Mouse (Mus musculus) layer of hippocampus, adult 8-10 months (tissue): ENCODE data around the gene Plxnc1. TPM values are rescaled to one million over a fixed set of nuclear protein-coding genes. Genes with fewer than 3 reads are reported as not detected.

Experiments
- DNase-seq, 2 experiments: peaks; one replicate each; pipeline ENCODE4 v3.0.0; 2022; ENCODE audit warnings: low spot score in 2 of 2
- total RNA-seq, 4 experiments: library from RNA; stranded (reverse); gene quantifications; 2 replicates each; pipeline ENCODE4 v1.2.4; 2022

Plxnc1 gene
- total RNA-seq, 4 experiments from 2014 or later, result 30.9 to 40.3 (median 35.4) TPM

DNA sequence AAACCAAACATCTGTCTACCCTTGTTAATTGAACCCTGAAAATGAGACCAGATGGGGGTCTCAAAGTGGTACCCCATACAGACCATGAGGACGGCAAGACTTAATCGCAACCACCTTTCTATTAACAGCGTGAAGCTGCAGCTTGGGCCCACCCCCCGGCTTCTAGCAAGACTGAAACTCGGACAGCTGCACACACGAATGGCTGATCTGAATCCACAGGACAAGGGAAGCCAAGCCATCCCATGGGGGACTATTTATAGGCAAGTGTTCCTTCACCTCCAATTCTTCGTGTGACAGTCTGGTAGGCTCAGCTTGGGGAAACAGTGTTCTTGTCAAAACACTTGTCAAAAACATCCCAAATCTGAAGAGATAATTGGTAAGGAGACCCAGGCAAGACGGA lies 24.1 kb downstream of the Plxnc1 start:
- DNase-seq, result no peak

DNA sequence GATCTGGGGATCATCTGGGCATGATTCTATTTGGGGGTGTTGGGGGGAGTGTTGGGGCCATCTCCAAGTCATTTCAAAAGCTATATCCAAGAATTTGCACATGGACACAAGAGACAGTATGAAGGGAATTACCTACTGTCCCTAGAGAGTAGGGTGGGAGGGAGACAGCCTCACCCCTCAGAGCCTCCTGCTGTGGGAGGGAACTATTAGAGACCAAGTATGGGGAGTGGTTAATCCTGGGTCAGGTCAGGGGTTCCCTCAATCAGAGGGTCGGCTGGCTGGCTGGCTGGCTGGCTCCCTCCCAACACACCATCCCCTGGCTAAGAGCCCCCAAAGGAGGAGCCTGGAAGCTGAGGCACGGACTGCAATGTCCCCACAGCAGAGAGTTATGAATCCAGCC lies 24.7 kb downstream of the Plxnc1 start:
- no peak for DNase-seq

DNA sequence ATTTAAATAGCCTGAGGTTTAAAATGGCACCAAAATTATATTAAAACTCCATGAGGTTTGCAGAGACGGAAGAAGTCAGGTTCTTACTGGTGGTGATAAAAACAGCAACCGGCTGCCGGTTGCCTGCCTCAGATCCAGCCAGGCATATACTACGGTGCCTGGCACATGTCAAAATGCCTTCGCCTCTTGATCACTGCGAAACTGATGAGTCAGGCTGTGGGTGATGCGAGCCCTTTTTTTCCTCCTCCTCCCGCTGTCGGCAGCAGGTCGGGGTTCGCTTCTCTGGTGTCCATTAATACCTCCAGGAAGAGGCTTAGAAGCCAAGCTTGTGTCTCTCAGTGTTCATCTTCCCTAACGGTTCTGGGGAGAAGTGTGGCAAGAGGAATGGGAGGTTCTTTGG lies 25.1 kb downstream of the Plxnc1 start:
- peak; percentile 51 to 61 for DNase-seq

DNA sequence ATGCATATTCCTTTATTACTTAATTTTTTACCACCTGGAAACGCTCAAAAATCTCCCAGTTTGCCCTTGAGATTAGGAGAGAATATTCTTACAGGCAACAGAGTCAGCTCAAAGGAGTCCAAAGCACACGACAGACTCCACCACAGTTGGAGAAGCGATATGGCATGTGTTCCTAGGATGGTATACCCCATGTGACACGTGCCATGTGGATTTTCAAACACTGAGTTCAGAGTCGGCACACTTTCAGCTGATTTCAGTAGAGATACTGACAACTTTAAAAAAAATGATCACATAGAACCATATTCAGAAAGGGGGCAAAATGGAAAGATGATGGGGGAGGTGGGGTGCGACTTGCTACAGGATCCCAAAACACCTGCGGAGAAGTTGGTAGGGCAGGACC lies 26.0 kb downstream of the Plxnc1 start:
- no peak for DNase-seq

DNA sequence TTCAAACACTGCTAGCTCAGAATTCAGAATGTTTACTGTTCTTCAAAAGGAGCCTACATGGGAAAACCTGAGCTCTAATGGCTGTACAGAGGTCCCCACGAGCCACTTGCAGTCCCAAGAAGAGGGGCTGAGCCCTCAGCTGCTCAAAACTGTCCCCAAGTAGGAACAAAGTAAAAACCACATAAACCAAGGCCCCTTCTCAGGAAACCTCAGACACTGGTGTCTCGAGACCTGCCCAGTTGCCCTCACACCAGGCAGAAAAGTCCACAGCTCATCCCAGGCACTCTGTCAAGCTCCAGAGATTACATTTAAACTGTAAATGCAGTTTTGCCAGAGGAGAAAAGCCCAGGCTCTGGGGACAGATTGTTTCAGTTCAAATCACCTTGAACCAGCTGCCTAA lies 26.6 kb downstream of the Plxnc1 start:
- no peak for DNase-seq

DNA sequence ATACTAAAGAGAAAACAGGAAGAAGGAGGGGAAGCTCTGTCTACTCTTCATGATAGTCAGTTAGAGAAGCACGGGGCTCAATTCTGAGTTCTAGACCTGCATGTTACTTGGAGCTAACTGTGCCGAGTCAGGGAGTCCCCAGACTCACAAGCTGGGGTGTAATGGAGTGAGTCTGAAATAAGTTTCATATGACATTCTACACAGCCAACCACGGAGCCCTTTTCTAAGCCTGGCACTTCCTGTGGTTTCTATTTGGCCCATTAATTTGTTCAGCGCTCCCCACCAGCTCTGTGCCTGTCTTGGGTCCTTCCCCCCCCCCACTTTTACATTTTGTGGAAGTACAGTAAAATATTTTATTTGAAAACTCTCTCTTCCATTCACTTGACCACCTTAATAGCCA lies 27.3 kb downstream of the Plxnc1 start:
- no peak for DNase-seq

DNA sequence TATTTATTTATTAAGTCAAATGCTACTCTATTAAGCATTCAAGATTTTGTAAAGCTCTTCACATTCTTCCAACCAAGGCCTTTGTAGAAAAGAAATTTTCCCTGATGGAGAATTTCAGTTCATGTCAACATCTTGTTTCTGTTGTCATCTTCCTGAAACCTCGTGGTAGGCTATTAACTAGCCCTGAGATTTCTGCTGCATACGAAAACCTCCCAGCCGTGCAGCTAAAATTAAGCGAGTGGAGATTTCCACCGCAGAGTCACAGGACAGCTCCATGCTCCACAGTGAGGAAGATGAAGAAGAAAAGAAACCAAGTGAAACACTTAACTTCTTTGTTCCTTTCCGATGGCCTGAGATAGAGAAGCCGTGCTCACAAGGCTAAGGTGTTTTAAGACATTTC lies 28.0 kb downstream of the Plxnc1 start:
- DNase-seq, result no peak

DNA sequence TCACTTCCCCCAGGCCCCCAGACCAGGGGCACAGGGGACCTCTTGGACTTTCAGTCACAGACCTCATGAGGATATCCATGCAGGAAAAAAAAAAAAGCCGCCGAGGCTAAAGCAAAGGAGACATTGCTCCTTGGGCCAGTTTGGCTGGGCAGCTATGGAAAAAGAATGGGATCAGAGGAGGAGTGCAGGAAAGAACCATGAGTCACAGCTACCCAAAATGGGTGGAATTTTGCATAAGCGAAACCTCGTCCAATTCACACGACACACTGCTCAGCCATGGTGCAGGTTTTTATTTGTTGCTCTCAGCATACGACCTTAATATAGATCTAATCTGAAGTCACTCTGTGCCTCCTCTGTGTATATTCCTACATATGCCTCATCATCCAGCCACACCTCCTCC lies 28.9 kb downstream of the Plxnc1 start:
- no peak for DNase-seq

DNA sequence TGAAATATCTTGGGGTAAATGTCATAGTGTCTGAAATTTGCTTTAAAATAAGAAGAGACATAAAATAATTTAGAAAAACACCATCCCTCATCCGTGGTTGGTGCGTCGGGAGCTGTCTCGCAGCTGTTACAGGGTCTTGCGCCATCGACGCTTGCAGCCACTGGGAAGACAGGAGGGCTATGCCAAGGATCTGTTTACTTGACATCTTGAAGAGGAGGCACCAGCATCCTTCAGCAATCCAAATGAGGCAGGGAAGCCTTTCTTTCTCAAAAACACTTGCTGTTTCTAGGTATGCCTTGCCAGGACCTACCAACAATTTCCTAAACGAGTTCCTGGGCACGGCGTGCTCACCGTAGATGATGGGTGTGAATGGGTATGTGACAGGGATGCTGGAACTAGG lies 30.6 kb downstream of the Plxnc1 start:
- DNase-seq, result no peak

DNA sequence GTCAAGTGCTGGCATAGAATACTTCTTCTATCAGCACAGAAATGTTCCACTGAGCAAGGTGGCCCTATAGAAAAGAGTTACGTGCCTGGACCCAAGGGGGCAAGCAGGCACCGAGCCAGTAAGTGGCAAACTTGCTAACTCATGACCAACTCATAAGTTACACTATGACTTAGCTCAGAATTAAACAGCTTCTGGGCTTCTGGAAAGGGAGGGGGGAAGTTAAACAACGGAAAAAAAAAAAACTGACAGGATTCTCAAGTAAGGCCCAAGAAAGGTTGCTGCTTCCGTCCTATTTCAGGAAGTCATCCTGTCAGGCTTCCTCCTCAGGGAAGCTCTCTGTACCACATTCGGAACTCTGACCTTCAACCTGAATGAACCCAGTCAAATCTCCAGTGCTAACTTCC lies 31.3 kb downstream of the Plxnc1 start:
- no peak for DNase-seq

DNA sequence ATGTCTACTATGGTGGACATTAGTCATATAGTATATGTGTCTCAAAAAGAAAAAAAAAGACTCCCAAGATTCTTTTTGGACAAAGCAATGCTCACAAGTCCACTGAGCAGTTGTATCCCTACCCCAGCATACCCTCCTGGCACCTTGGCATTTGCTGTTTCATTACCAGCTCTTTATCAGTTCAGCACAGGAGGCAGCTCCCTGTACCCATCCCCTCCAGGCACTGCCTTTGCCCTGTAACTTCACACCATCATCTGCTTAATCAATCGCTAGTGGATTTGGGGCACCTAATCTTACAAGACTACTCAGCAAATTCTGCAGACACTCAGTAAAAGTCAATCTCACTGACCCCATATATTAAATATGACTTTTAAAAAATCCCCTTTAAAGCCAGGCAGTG lies 32.1 kb downstream of the Plxnc1 start:
- DNase-seq, result no peak

DNA sequence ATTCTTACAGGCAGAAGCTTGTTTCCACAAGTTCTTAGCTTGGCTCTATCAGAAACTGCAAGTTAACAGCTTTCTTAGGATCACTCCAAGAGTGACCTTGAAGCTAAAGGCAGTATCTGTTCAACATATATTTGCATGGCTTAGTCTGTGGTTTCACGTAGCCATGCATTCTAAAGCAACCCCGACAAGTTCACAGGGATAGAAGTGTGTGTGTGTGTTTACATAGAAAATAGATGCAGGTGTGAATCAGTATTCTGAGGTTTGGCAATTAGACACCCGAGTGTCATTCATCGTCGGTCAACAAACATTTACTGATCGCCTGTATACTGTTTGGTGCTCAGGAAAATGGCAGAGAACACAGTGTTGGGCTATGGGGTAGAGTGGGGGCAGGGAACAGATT lies 33.5 kb downstream of the Plxnc1 start:
- no peak for DNase-seq

DNA sequence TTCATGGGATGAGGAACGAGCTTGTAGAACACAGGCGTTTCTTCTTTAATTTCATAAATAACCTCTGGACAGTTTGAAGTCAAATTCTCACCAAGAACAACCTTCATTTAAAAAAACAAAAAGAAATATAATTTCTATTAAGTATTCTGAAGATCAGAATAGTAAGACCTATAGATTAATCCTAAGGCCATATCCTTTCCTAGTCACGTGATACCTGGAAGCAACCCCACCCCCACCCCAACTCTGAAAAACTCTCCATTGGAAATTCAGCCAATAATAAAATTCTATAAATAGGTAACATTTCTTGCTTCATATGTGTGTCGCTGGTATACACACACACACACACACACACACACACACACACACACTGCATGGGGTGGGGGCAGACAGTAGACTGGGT lies 34.1 kb downstream of the Plxnc1 start:
- DNase-seq, result no peak

DNA sequence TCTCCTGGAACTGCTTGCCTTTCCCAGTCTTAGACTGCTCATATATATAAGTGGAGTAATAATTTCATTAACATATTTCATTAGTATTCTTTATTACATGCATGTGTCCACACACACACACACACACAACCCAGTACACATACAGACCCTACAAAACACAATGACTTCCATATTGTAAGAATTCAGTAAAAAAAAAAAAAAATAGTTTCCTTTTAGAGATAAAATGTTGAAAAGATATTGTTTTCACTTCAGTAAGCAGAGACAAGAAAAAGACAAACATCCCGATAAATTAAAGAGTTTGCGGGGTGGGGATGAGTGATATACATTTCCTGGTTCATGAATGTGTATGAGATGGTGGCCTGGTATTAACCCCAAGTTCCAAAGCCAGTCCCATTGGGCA lies 34.8 kb downstream of the Plxnc1 start:
- no peak for DNase-seq

DNA sequence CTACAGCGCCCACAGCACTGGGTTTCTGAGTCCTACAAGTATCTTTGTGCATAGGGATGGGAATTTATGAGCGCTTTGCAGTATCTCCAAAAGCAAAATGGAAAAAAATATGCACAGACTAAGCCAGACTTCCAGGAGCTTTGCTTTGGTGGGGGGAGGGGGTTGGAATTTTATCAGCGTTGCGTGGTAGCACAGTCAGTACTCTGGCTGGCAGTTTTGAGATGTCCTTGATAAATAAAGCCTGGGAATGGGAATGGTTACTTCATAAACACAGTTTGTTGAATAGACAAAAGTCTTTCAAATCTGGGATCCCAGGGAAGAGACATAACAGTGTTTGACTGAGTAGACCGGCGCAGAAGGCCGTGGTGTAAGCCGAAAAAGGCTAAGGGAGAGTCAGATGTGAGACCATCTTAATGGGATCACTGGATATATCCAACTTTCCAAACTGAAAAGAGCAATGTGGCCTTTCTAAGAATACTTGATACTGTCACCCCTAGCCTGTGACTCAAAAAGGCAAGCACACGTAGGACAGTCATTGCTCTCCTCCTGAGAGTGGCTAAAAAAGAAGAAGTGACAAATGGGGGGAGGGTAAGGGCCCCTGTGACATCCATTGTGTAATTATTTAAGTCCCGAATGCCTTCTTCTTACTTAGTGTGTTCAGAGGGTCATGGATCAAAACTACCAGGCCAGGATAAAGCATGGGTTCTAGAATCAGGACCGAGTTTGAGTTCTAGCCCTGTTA lies 35.5 kb downstream of the Plxnc1 start:
- peak in 1 of 2 experiments; percentile 41 for DNase-seq

DNA sequence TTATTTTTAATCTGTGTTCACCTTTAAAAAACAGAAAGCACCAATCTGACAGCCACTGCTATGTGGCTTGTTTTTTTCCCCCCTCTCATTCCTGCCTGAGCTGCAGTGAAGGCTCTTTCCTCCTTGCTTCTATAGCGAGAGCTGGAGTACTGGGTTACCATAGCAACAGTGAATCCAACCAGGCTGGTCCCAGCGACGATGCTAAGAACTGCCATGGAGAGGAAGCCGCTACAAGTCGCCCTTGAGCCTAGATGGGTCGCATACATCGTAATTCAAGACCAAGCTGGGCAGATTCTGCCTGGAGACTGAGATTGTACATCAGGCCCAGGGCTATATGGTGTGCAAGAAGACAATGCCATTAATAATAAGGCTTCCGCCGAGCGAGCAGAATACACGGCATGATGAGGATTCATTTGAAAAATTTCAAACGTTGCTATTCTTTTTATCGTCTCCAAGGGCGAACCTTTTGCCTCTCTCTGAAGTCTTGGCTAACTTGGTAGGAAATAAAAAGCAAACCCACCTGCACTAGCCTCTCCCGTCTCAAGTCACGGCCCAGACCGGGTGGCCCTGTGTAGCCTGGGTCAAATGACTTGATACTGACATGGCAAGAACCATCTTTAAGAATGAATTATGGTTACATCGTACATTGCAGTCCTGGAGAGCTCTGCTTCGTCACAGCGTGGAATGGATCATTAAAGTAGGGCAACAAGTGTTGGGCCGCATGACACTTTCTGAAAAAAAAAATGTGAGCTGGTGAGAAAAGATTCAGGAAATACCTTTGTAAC lies 38.8 kb downstream of the Plxnc1 start:
- peak; percentile 81 to 83 for DNase-seq

DNA sequence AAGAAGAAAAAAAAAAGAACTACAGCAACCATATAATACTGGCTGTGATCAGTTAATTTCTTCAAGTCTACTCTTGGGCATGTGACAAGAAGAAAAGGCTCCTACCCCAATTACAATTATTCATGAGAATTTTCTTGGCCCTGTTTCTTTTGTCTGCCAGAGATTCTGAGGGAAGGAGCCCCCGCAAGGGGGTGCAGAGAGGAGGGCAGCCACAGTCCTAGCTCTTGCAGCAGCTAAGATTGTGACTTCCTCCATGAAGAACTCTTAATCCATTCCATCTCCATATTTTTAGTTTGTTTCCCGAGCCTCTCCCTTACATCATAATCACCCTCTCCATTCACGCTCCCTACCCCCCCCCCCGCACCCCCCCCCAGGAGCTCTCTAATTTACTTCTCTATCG lies 39.4 kb downstream of the Plxnc1 start:
- no peak for DNase-seq

DNA sequence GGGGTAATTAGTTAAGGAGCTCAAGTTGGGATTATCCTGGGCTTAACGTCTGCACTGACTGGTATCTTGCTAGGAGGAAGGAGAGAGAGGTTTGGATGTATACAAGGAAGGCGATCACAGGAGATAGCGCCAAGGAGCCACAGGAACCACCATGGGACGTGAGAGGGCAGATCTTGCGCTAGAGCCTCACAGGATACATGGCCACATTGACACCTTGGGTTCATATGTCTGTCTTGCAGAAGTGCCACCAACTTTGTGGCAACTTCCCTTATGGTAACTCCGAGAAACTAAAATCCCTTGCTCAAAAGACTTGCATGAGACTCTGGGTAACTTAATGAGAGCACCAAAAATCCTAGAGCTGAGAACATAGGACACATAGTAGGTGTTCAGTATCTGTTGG lies 47.7 kb downstream of the Plxnc1 start:
- DNase-seq, result no peak

DNA sequence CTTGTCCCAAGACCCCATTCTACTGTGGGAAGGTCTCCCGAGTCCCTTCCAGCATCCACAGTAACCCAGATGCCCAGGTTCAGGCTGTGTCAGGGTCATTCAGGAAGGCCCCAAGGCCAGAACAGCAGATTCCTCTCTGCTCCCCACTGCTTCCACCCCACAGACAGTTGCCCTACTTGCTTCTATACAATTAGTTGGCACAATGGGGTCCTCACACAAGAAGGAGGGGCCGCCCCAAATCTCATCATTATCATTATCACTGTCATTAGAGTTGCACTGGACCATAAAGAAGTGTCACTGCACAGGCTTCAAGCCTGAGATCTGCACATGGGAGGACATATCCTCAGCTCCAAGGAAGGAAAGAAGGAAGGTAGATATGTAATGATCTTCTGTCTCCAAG lies 48.3 kb downstream of the Plxnc1 start:
- no peak for DNase-seq

DNA sequence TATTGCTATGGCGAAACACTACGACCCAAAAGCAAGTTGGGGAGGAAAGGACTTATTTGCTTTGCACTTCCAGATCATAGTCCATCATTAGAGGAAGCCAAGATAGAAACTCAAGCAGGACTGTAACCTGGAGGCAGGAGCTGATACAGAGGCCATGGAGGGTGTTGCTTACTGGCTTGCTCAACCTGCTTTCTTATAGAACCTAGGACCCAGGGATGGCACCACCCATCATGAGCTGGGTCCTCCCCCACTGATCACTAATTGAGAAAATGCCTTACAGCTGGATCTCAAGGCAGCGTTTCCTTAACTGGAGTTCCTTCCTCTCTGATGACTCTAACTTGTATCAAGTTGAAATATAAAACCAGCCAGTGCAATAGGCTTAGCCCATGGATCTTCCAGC lies 48.8 kb downstream of the Plxnc1 start:
- no peak for DNase-seq

DNA sequence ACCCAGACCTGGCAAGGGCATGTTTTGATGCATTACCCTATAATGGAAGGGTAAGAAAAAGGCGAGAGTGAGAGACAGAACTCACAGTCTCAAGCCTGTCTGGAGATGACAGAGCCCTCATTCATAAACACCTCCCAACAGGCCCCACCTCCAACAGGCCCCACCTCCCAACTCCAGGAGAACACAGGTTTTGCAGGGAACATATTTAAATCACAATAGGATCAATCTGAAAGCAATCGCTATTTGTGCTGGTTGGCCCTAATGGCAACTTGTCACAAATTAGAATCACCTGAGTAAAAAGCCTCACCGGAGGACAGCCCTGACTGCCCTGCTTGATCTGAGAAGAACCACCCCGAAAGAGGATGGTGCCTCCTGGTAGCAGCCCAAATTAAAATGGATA lies 54.9 kb downstream of the Plxnc1 start:
- no peak for DNase-seq

DNA sequence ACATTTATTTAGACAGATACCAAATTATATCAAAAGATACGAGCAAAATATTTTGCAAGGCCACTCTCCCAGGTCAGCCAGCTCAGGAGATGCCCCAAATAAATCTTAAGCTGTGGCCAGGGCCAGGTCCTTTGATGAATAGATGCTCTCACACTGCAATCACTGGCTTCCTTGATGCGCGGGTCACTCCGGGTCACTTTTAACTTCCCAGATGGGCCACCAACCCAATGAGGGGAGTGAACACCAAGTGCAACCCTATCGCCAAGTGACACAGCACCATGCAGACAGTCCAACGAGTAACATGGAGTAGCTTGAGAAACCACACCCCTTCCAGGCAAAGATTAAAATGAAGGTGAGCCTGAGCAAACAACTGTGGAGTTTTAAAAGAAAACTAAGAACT lies 61.4 kb downstream of the Plxnc1 start:
- DNase-seq, result no peak

DNA sequence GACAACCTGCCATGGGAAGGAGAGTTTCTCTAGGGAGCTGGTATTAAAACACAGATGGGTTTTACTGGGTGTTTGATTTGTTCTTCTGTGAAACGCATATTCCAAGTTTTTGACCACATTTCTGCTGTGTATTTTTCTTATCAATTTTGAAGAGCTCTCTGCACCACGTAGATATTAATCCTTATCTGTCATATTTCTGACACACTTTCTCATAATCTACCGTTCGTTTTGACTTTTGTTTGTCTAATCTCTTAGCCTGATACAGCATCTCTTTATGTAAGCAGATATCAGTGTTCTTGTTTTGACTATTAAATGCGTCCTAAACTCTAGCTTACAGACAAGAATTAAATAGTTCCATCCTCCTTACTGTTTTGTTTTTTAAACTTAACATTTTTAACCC lies 73.1 kb downstream of the Plxnc1 start:
- DNase-seq, result no peak
